Mouse (Mus musculus) liver (tissue): ENCODE results near the gene Zfp598.
A peak's percentile ranks its signal among the peaks of the same experiment; 100 is the strongest.
"Not testable (repeated sequence)": the region's sequence is repeated elsewhere in the genome, so short reads cannot be mapped to it uniquely, and the experiment has no call there.

Source experiments
- DNase-seq: peaks from one replicate; pipeline ENCODE4 v3.0.0-alpha.2; 2020; ENCODE audit warnings: mixed read lengths

Zfp598 gene

GRCm38 (mm10) chr17:24647493-24647892, 22.0 kb upstream of the Zfp598 start:
- no peak for DNase-seq

GRCm38 (mm10) chr17:24648731-24649377, 20.6 kb upstream of the Zfp598 start:
- DNase-seq: no peak

GRCm38 (mm10) chr17:24649581-24650069, 19.9 kb upstream of the Zfp598 start:
- peak; percentile 32 for DNase-seq

GRCm38 (mm10) chr17:24650070-24650616, 19.3 kb upstream of the Zfp598 start, which contains the start of gene Slc9a3r2:
Gene Slc9a3r2 (minus strand): TSS chr17:24650327.
- DNase-seq: peak; percentile 72

- DNase-seq: no peak
Observed at GRCm38 (mm10) chr17:24650766-24651165, 18.7 kb upstream of the Zfp598 start.

DNA sequence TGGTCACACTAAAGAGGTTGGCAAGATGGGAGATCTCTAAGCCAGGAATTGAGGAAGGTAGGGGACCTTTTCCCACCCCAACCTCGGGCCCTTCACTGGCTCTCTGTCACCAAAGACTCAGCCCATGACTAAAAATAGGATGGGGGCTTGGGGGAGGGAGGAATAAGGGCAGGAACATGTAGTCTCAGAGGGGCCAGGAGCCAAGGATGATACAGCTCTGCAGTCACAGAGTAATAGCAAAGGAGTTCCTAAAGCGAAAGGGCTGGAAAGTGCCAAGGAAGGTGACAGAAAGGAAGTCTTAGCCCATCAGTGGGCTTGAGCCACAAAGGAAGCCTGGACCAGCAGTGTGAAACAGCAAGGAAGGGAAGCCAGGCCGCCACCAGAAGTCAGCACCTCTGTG, 17.7 kb upstream of the Zfp598 start:
- no peak for DNase-seq

- peak; percentile 83 for DNase-seq
Observed at GRCm38 (mm10) chr17:24653967-24654710, 15.3 kb upstream of the Zfp598 start.

DNA sequence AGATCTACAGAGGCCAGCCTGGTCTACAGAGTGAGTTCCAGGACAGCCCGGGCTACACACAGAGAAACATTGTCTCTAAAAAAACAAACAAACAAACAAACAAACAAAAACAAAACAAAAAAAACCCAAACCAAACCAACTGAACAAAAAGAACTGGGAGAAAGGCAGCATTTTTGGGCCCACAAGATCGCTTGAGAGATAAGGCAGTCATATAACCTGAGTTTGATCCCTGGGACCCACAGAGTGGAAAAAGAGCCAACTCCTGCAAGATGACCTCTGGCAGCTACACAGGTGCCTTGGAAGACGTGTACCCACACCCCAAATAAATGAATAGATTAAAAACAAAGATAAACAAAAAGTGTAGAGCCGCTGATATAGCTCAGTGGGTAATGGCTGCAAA, 14.5 kb upstream of the Zfp598 start:
- no peak for DNase-seq

DNA sequence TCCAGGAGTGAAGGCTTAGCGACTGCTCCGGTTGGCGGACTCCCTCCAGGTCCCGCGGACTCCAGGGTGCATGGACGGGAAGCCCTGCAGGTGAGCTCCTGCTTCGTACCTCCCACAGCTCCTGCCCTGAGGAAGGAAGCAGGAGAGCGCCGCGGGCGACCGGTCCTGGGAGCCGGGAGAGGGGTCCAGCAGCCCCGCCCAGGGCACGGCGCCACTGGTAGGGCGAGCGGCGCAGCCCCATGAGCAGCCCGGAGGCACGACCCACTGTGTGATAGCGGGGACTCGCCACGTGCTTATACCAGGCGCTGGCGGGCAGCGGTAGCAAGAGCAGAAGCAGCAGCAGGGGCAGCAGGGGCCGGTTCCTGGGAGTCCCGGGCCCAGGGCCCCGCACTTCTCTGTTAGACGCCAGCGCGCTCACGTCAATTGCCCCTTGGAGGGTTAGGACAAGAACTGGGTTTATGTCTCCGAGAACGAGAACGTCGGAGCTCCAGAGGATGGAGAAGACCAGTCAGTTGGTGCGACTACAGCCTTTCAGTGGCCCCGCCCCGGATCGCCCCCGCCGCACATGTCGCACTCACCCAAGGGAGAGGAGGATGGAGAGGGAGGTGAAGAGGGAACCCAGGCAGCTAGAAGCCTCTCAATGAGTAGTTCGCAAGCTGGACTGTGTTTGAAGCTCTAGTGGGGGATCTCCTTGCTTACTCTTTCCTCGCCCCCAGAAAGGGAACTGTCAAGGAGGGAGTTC, 11.3 kb upstream of the Zfp598 start, which contains the start of gene Npw:
Gene Npw (minus strand): TSS at position 441 of the 742 bp plus-strand sequence.
- DNase-seq: no peak

- not testable (repeated sequence) for DNase-seq
Observed at GRCm38 (mm10) chr17:24667011-24667410, 2.5 kb upstream of the Zfp598 start.

DNA sequence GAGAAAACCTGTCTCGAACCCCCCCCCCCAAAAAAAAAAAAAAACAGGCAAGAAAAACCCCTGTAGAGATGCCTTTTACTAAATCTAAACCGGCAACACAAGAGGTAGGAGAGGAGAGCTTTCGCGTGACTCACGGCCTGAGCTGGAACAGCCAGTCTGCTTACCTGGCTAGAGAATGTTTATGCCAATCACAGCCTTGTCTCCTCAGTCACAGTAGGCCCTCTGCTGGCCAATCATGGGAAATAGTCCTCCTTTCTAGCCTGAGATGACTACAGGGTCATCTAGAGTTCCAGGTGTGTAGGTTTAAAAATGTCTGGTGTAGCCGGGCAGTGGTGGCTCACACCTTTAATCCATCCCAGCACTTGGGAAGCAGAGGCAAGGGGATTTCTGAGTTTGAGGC, 2.1 kb upstream of the Zfp598 start:
- DNase-seq: peak; percentile 60

GRCm38 (mm10) chr17:24669214-24669544, 308 bp upstream of the Zfp598 start:
- not testable (repeated sequence) for DNase-seq

DNA sequence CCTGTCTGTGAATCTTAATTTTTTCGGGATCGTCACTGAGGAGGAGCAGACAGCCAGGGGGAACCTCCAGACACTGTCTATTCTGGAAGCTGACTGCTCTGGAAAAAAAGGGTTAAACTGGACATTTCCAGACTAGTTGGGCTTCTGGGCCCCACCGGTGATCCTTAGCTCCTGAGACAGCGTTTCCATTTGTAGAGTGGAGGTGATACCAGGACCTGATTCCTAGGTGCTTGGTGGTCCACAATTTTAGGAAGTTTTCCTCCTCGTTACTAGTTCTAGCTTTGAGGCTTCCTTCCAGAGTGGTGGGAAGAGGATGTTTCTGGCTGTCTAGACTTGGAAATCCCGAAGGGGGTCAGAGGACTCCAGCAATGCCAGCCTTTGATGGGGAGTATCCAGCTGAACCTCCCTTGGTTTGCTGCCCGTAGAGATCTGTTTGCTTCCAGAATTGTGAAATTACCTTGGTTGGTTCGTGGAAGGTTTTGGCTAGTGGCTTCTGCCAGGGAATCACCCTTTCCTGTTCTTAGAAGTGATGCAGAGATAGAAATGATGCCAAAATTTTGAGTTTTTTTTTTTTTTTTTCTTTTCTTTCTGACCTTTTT, 858 bp downstream of the Zfp598 start:
- DNase-seq: no peak

GRCm38 (mm10) chr17:24671346-24671745, 1.9 kb downstream of the Zfp598 start:
- no peak for DNase-seq

GRCm38 (mm10) chr17:24672141-24672540, 2.7 kb downstream of the Zfp598 start:
- peak; percentile 66 for DNase-seq

- no peak for DNase-seq
Observed at GRCm38 (mm10) chr17:24674277-24674676, 4.8 kb downstream of the Zfp598 start.

GRCm38 (mm10) chr17:24676187-24676586, 6.7 kb downstream of the Zfp598 start:
- DNase-seq: peak; percentile 71

- DNase-seq: no peak
Observed at GRCm38 (mm10) chr17:24676877-24677276, 7.4 kb downstream of the Zfp598 start.

GRCm38 (mm10) chr17:24677500-24678080, 8.1 kb downstream of the Zfp598 start:
- DNase-seq: no peak

- peak; percentile 78 for DNase-seq
Observed at GRCm38 (mm10) chr17:24686514-24686913, 17.0 kb downstream of the Zfp598 start.

DNA sequence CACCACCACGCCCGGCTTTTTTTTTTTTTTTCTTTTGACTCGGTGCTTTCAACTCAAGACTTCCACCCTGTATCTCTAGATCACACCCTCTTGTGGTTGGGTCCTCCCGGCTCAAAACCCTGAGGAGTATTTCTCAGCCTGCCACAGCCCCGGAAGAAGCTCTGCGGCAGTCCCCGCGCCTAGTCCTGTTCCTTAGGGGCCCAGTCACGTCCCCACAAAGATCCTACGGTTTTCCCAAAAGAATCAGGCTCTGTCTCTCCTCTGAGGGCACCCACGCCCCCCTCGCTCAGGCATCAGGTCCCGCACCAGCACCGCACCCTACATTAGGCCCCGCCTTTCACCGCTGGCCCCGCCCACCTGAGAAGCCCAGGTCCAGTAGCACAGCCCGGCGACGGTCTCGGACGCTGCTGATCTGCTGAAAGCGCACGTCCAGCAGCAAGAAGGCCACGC, 17.7 kb downstream of the Zfp598 start:
- DNase-seq: peak; percentile 80

GRCm38 (mm10) chr17:24687599-24687998, 18.1 kb downstream of the Zfp598 start:
- no peak for DNase-seq
